Mouse (Mus musculus) thymus, adult 2 months (tissue): ENCODE results near the gene Fkbp5.

Experiments used
- CTCF ChIP-seq: fragments of 200-500 bp; IDR thresholded peaks from 2 replicates; pipeline ENCODE4 v1.5.1; 2012; ENCODE audit warnings: mild to moderate bottlenecking, control low read depth, low read length, moderate library complexity, borderline replicate concordance; ENCODE audit not compliant: control insufficient read depth, poor library complexity, insufficient read depth; ENCODE audit errors: extremely low read depth
- POLR2A ChIP-seq: fragments of 200-500 bp; IDR thresholded peaks from 2 replicates; pipeline ENCODE4 v1.6.1; 2012; ENCODE audit warnings: mild to moderate bottlenecking, low read length, control low read depth, moderate library complexity; ENCODE audit not compliant: control insufficient read depth, poor library complexity, insufficient read depth; ENCODE audit errors: extremely low read depth

- TF ChIP-seq CTCF = no peak
- TF ChIP-seq POLR2A = no peak
Measured at GRCm38 (mm10) chr17:28505591-28505990, 11.7 kb downstream of the Fkbp5 start.
